Mouse (Mus musculus) lung, adult 2 months (tissue): ENCODE data around the gene Ptgis.

Source experiments
- CTCF ChIP-seq: fragments of 200-500 bp; IDR thresholded peaks from 2 replicates; pipeline ENCODE4 v1.5.1; 2011; ENCODE audit warnings: mild to moderate bottlenecking, low read length, control low read depth; ENCODE audit not compliant: insufficient read depth
- POLR2A ChIP-seq: fragments of 200-500 bp; IDR thresholded peaks from 2 replicates; pipeline ENCODE4 v1.6.1; 2011; ENCODE audit warnings: low read depth, mild to moderate bottlenecking, control low read depth, low read length, borderline replicate concordance; ENCODE audit errors: extremely low read depth

DNA sequence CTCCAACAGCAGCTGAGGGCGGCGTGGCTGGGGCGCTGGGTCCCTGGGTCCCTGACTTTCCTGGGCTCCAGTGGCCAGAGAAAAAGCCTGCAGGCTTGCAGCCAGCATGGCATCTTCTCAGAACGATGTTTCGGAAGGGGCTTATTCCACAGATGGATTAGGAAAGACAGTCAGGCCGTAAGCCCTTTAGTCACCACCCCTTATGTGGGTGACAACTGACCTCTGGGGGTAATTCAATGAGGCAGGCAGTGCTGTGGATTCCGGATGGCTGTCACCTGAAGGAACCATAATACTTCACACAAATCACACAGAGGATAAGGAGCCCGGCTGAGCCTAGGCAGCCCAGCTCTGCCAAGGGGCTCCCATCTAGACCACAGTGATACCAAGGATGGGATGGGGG, 59.3 kb downstream of the Ptgis start:
- TF ChIP-seq POLR2A (no peak), CTCF (no peak)
